Mouse (Mus musculus) spleen, adult 12 weeks (tissue): Measurements from ENCODE around the gene Spaca4.

Experiments used
- DNase-seq: peaks from one replicate; pipeline ENCODE4 v3.0.0; 2022; ENCODE audit warnings: low spot score

Gene Spaca4

GRCm38 (mm10) chr7:45712022-45712757 is 13.4 kb downstream of the Spaca4 start:
- no peak for DNase-seq

- DNase-seq, result no peak
Observed at GRCm38 (mm10) chr7:45711316-45712021, 14.1 kb downstream of the Spaca4 start.

GRCm38 (mm10) chr7:45710477-45711191 is 15.0 kb downstream of the Spaca4 start:
- no peak for DNase-seq

- DNase-seq, result no peak
Observed at GRCm38 (mm10) chr7:45709677-45710355, 15.8 kb downstream of the Spaca4 start.

- DNase-seq, result no peak
Observed at GRCm38 (mm10) chr7:45709036-45709435, 16.6 kb downstream of the Spaca4 start.

- no peak for DNase-seq
Observed at GRCm38 (mm10) chr7:45708221-45708761, 17.3 kb downstream of the Spaca4 start.

GRCm38 (mm10) chr7:45707375-45707967 is 18.1 kb downstream of the Spaca4 start:
- peak; percentile 79 for DNase-seq

- DNase-seq, result peak; percentile 72
Observed at GRCm38 (mm10) chr7:45706721-45707241, 18.8 kb downstream of the Spaca4 start.

GRCm38 (mm10) chr7:45705873-45706281 is 19.7 kb downstream of the Spaca4 start:
- DNase-seq, result no peak

- no peak for DNase-seq
Observed at GRCm38 (mm10) chr7:45705443-45705864, 20.2 kb downstream of the Spaca4 start.

- DNase-seq, result peak; percentile 87
Observed at GRCm38 (mm10) chr7:45704730-45705442, 20.7 kb downstream of the Spaca4 start, which contains the start of gene Dbp. TSS of gene Dbp (plus strand) at chr7:45705088.

GRCm38 (mm10) chr7:45704046-45704559 is 21.5 kb downstream of the Spaca4 start:
- DNase-seq, result no peak

- DNase-seq, result no peak
Observed at GRCm38 (mm10) chr7:45703521-45704033, 22.0 kb downstream of the Spaca4 start.

- no peak for DNase-seq
Observed at GRCm38 (mm10) chr7:45702809-45703520, 22.6 kb downstream of the Spaca4 start.

- no peak for DNase-seq
Observed at GRCm38 (mm10) chr7:45702316-45702715, 23.3 kb downstream of the Spaca4 start.

GRCm38 (mm10) chr7:45701607-45702006 is 24.0 kb downstream of the Spaca4 start:
- no peak for DNase-seq

GRCm38 (mm10) chr7:45701072-45701471 is 24.5 kb downstream of the Spaca4 start:
- no peak for DNase-seq

GRCm38 (mm10) chr7:45700301-45701015 is 25.2 kb downstream of the Spaca4 start:
- DNase-seq, result no peak
